Mouse (Mus musculus): ENCODE data around the gene Acod1.

- TF ChIP-seq POLR2A (IDR thresholded peaks at IDR 0.05; ENCODE audit: low read depth, low read length) (no peak), CTCF (IDR thresholded peaks at IDR 0.05; ENCODE audit: extremely low read depth, insufficient read depth, insufficient read length, insufficient replicate concordance) (no peak)
Observed at GRCm38 (mm10) chr14:103075166-103075565, 28.4 kb downstream of the Acod1 start.

Measured in spleen, adult 2 months (tissue).